Mouse (Mus musculus) liver, embryonic 14.5 days (tissue): ENCODE measurements around the gene Calu.

ENCODE experiments used
- CTCF ChIP-seq: IDR thresholded peaks from 2 replicates; pipeline ENCODE4 v1.5.1; 2016; ENCODE audit warnings: antibody characterized with exemption, low read depth, control low read depth
- EP300 ChIP-seq: IDR thresholded peaks from 2 replicates; pipeline ENCODE4 v1.6.1; 2016; ENCODE audit warnings: antibody characterized with exemption, low read depth

DNA sequence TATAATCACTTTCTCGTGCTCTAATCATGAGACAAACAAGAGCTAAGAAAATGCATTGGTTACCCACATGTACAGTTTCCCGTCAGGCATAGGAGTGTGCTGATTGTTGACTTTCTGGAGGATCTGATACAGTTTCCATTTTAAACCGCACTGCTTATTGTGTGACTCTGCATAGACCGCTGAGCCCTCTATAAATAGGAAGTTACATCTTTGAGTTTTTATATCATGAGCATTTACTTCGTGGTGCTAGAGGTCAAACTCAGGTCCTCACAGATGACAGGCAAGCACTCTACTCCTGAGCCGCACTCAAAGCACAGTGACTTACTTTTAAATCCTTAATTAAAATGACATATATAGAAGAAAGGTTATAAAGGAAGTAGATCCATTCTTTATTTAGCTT is 12.3 kb downstream of the Calu start:
- TF ChIP-seq CTCF (no peak), EP300 (no peak)
